Mouse (Mus musculus) heart, adult 2 months (tissue): ENCODE measurements at regions not wholly inside any gene's neighbourhood (a gene's known extent, or its start where the extent isn't known, plus 50 kb on each side); places are given as distances from the start of the nearest gene placed in this dataset.

ENCODE experiments used
- DNase-seq, 2 experiments: peaks; one replicate each; pipeline ENCODE4 v3.0.0; 2021
- H3K27ac ChIP-seq: fragments of 200-600 bp; 2 replicates; pipeline ENCODE4 v1.8.1; 2022
- H3K27me3 ChIP-seq: fragments of 200-500 bp; 2 replicates; pipeline ENCODE4 v1.6.1; 2012; ENCODE audit warnings: mild to moderate bottlenecking, low read length, inconsistent platforms, mixed read lengths; ENCODE audit not compliant: control insufficient read depth, insufficient read depth
- H3K36me3 ChIP-seq: fragments of 200-500 bp; 2 replicates; pipeline ENCODE4 v1.6.1; 2012; ENCODE audit warnings: low read length, inconsistent platforms; ENCODE audit not compliant: control insufficient read depth, insufficient read depth
- H3K4me1 ChIP-seq: fragments of 200-500 bp; 2 replicates; pipeline ENCODE4 v1.6.1; 2011; ENCODE audit warnings: low read length; ENCODE audit not compliant: control insufficient read depth, insufficient read depth
- H3K4me3 ChIP-seq: fragments of 200-600 bp; 2 replicates; pipeline ENCODE4 v1.8.1; 2022
- H3K79me2 ChIP-seq: fragments of 200-500 bp; replicated peaks from 2 replicates; pipeline ENCODE4 v1.6.1; 2012; ENCODE audit warnings: mild to moderate bottlenecking, inconsistent platforms, low read length, moderate library complexity, mixed read lengths; ENCODE audit not compliant: control insufficient read depth, insufficient read depth
- H3K9ac ChIP-seq: fragments of 200-500 bp; 2 replicates; pipeline ENCODE4 v1.6.1; 2012; ENCODE audit warnings: low read depth, mild to moderate bottlenecking, control low read depth, inconsistent platforms, low read length, mixed read lengths
- CTCF ChIP-seq: fragments of 200-600 bp; IDR thresholded peaks from 2 replicates; pipeline ENCODE4 v1.8.1; 2022; ENCODE audit warnings: antibody characterized with exemption, mild to moderate bottlenecking, moderate library complexity
- EP300 ChIP-seq: fragments of 200-500 bp; IDR thresholded peaks from 2 replicates; pipeline ENCODE4 v1.6.1; 2011; ENCODE audit warnings: low read depth, low read length, control low read depth; ENCODE audit not compliant: insufficient read depth
- POLR2A ChIP-seq: fragments of 200-500 bp; IDR thresholded peaks from 2 replicates; pipeline ENCODE4 v1.6.1; 2011; ENCODE audit warnings: mild to moderate bottlenecking, low read depth, low read length, control low read depth; ENCODE audit not compliant: insufficient read depth
- WGBS: fragments of 180-500 bp; shearing (Covaris S2); methylation state at CpG from one replicate; pipeline ENCODE4 v1.1.7; 2018; 5-methylcytosine and 5-hydroxymethylcytosine counted together
- intact Hi-C: fragments of 180-260 bp; cut with DNase I; formaldehyde crosslinking; loops from one replicate; pipeline ENCODE4 v1.15.1; 2025

- intact Hi-C loops = loop anchor here (5.0 kb wide), 1 partner anchor 75 kb away; no protein-coding TSS in a partner anchor
These were observed 122.0 kb upstream of the 1700016C15Rik start for GRCm38 (mm10) chr1:177607565-177607964.

GRCm38 (mm10) chr1:177608551-177609020 is 121.0 kb upstream of the 1700016C15Rik start:
- whole genome bisulfite sequencing = 74% methylated on average over 18 of the region's 18 CpGs
- Histone ChIP-seq H3K4me1 (peaks cover 6% of the 10 kb centered on the region), H3K27me3 (no peaks in the 10 kb centered on the region), H3K4me3 (no peak overlapping the region), H3K36me3 (no peaks in the 10 kb centered on the region), H3K79me2 (no peaks in the 10 kb centered on the region), H3K27ac (peak overlapping the region; percentile 57), H3K9ac (no peak overlapping the region)
- intact Hi-C loops = loop anchor here (5.0 kb wide), 1 partner anchor 76 kb away; no protein-coding TSS in a partner anchor
- peak; percentile 27 to 53 for DNase-seq
- no peak for TF ChIP-seq CTCF
- TF ChIP-seq EP300 = 0 out of 2 replicates have a peak, but pooled peaks have one; percentile 22
- no peak for TF ChIP-seq POLR2A

More at GRCm38 (mm10) chr1:177607565-177607964, 122.0 kb upstream of the 1700016C15Rik start:
- H3K27me3 ChIP-seq = no peaks in the 10 kb centered on the region
- no peaks in the 10 kb centered on the region for H3K36me3 ChIP-seq
- no peak overlapping the region for H3K9ac ChIP-seq
- peak overlapping the region; percentile 34 for H3K27ac ChIP-seq
- H3K4me3 ChIP-seq = no peak overlapping the region
- 81% methylated on average over 2 of the region's 2 CpGs for WGBS
- no peak for TF ChIP-seq POLR2A
- TF ChIP-seq EP300 = no peak
- TF ChIP-seq CTCF = no peak
- no peak for DNase-seq
- no peaks in the 10 kb centered on the region for H3K79me2 ChIP-seq
- peaks cover 6% of the 10 kb centered on the region for H3K4me1 ChIP-seq

- H3K79me2 ChIP-seq = no peaks in the 10 kb centered on the region
- WGBS = 32% methylated on average over 2 of the region's 2 CpGs
- H3K27me3 ChIP-seq = no peaks in the 10 kb centered on the region
- H3K27ac ChIP-seq = peak overlapping the region; percentile 57
- no peak for TF ChIP-seq CTCF
- TF ChIP-seq EP300 = no peak
- no peak for TF ChIP-seq POLR2A
- H3K9ac ChIP-seq = no peak overlapping the region
- H3K36me3 ChIP-seq = no peaks in the 10 kb centered on the region
- no peak overlapping the region for H3K4me3 ChIP-seq
- no peak for DNase-seq
- intact Hi-C loops = loop anchor here (5.0 kb wide), 1 partner anchor 77 kb away; no protein-coding TSS in a partner anchor
- H3K4me1 ChIP-seq = peaks cover 8% of the 10 kb centered on the region
These were observed 120.4 kb upstream of the 1700016C15Rik start for GRCm38 (mm10) chr1:177609226-177609625.

- intact Hi-C loops = loop anchor here (5.0 kb wide), 1 partner anchor 77 kb away; no protein-coding TSS in a partner anchor
- H3K4me3 ChIP-seq = no peak overlapping the region
- H3K36me3 ChIP-seq = no peaks in the 10 kb centered on the region
- H3K4me1 ChIP-seq = peaks cover 8% of the 10 kb centered on the region
- TF ChIP-seq POLR2A (no peak), CTCF (no peak), EP300 (no peak)
- no peak for DNase-seq
- no peak overlapping the region for H3K27ac ChIP-seq
- no peaks in the 10 kb centered on the region for H3K79me2 ChIP-seq
- no peak overlapping the region for H3K9ac ChIP-seq
- 75% methylated on average over 5 of the region's 5 CpGs for WGBS
- H3K27me3 ChIP-seq = no peaks in the 10 kb centered on the region
These were observed 119.9 kb upstream of the 1700016C15Rik start for GRCm38 (mm10) chr1:177609683-177610082.

- Histone ChIP-seq H3K4me3 (no peak overlapping the region), H3K36me3 (no peaks in the 10 kb centered on the region), H3K4me1 (peaks cover 8% of the 10 kb centered on the region), H3K27ac (no peak overlapping the region), H3K79me2 (no peaks in the 10 kb centered on the region), H3K9ac (no peak overlapping the region), H3K27me3 (no peaks in the 10 kb centered on the region)
- WGBS = 67% methylated on average over 2 of the region's 2 CpGs
- intact Hi-C loops = no loop called here
- DNase-seq = no peak
- no peak for TF ChIP-seq CTCF
- no peak for TF ChIP-seq EP300
- TF ChIP-seq POLR2A = no peak
These were observed 119.5 kb upstream of the 1700016C15Rik start for GRCm38 (mm10) chr1:177610156-177610555.

GRCm38 (mm10) chr1:177612546-177612945 is 117.1 kb upstream of the 1700016C15Rik start:
- WGBS = 65% methylated on average over 7 of the region's 7 CpGs

More at GRCm38 (mm10) chr1:177612546-177612945, 117.1 kb upstream of the 1700016C15Rik start:
- DNase-seq = no peak
- Histone ChIP-seq H3K79me2 (no peaks in the 10 kb centered on the region), H3K27ac (no peak overlapping the region), H3K9ac (no peak overlapping the region), H3K36me3 (no peaks in the 10 kb centered on the region), H3K4me3 (no peak overlapping the region), H3K27me3 (no peaks in the 10 kb centered on the region), H3K4me1 (peaks cover 6% of the 10 kb centered on the region)
- no peak for TF ChIP-seq POLR2A
- TF ChIP-seq CTCF = no peak
- no peak for TF ChIP-seq EP300
- intact Hi-C loops = no loop called here
